Mouse (Mus musculus): ENCODE measurements around the gene Mbd5.
"Not testable (repeated sequence)": the region's sequence is repeated elsewhere in the genome, so short reads cannot be mapped to it uniquely, and the experiment has no call there.

Gene Mbd5

GRCm38 (mm10) chr2:49160232-49160947, 211.1 kb downstream of the Mbd5 start:
- DNase-seq (ENCODE audit: low spot score in 2 of 2) = no peak

GRCm38 (mm10) chr2:49169766-49170165, 220.5 kb downstream of the Mbd5 start:
- no peak for DNase-seq (ENCODE audit: low spot score in 2 of 2)

- DNase-seq (ENCODE audit: low spot score in 2 of 2) = no peak
Observed at GRCm38 (mm10) chr2:49177015-49177414, 227.7 kb downstream of the Mbd5 start.

GRCm38 (mm10) chr2:49190984-49191383, 241.7 kb downstream of the Mbd5 start:
- DNase-seq (ENCODE audit: low spot score in 2 of 2) = no peak

- no peak for DNase-seq (ENCODE audit: low spot score in 2 of 2)
Observed at GRCm38 (mm10) chr2:49191695-49192094, 242.4 kb downstream of the Mbd5 start.

- DNase-seq (ENCODE audit: low spot score in 2 of 2) = no peak
Observed at GRCm38 (mm10) chr2:49204081-49204480, 254.8 kb downstream of the Mbd5 start.

GRCm38 (mm10) chr2:49205692-49206091, 256.4 kb downstream of the Mbd5 start:
- not testable (repeated sequence) for DNase-seq (ENCODE audit: low spot score in 2 of 2)

- no peak for DNase-seq (ENCODE audit: low spot score in 2 of 2)
Observed at GRCm38 (mm10) chr2:49209349-49209748, 260.0 kb downstream of the Mbd5 start.

GRCm38 (mm10) chr2:49210408-49210807, 261.1 kb downstream of the Mbd5 start:
- DNase-seq (ENCODE audit: low spot score in 2 of 2) = no peak

GRCm38 (mm10) chr2:49229725-49230124, 280.4 kb downstream of the Mbd5 start:
- DNase-seq (ENCODE audit: low spot score in 2 of 2) = no peak

GRCm38 (mm10) chr2:49234064-49234463, 284.8 kb downstream of the Mbd5 start:
- DNase-seq (ENCODE audit: low spot score in 2 of 2) = no peak

GRCm38 (mm10) chr2:49241715-49242114, 292.4 kb downstream of the Mbd5 start:
- DNase-seq (ENCODE audit: low spot score in 2 of 2) = no peak

GRCm38 (mm10) chr2:49264092-49264491, 314.8 kb downstream of the Mbd5 start:
- no peak for DNase-seq (ENCODE audit: low spot score in 2 of 2)

GRCm38 (mm10) chr2:49272295-49272967, 323.1 kb downstream of the Mbd5 start:
- no peak for DNase-seq (ENCODE audit: low spot score in 2 of 2)

GRCm38 (mm10) chr2:49276017-49276722, 326.9 kb downstream of the Mbd5 start:
- DNase-seq (ENCODE audit: low spot score in 2 of 2) = no peak

- no peak for DNase-seq (ENCODE audit: low spot score in 2 of 2)
Observed at GRCm38 (mm10) chr2:49280496-49280895, 331.2 kb downstream of the Mbd5 start.

- DNase-seq (ENCODE audit: low spot score in 2 of 2) = no peak
Observed at GRCm38 (mm10) chr2:49283583-49283982, 334.3 kb downstream of the Mbd5 start.

GRCm38 (mm10) chr2:49286965-49287364, 337.7 kb downstream of the Mbd5 start:
- no peak for DNase-seq (ENCODE audit: low spot score in 2 of 2)

GRCm38 (mm10) chr2:49291709-49292108, 342.4 kb downstream of the Mbd5 start:
- no peak for DNase-seq (ENCODE audit: low spot score in 2 of 2)

- DNase-seq (ENCODE audit: low spot score in 2 of 2) = peak; percentile 68 to 76
Observed at GRCm38 (mm10) chr2:49312629-49313447, 363.5 kb downstream of the Mbd5 start.

GRCm38 (mm10) chr2:49333594-49333993, 384.3 kb downstream of the Mbd5 start:
- no peak for DNase-seq (ENCODE audit: low spot score in 2 of 2)

GRCm38 (mm10) chr2:49335267-49335666, 386.0 kb downstream of the Mbd5 start:
- no peak for DNase-seq (ENCODE audit: low spot score in 2 of 2)

Data from thymus, postnatal 10 days (tissue).